Mouse (Mus musculus) limb, embryonic 12.5 days (tissue): ENCODE measurements around the gene Slc25a25. TPM values are rescaled to one million over a fixed set of nuclear protein-coding genes. Genes with fewer than 3 reads are reported as not detected.
"Not testable (repeated sequence)": the region's sequence is repeated elsewhere in the genome, so short reads cannot be mapped to it uniquely, and the experiment has no call there.

Source experiments
- ATAC-seq: fragments of 200-750 bp; cut with Nextera tagmentation; 2 replicates; pipeline ENCODE4 v1.8.0; 2017; ENCODE audit warnings: low read depth, moderate TSS enrichment; ENCODE audit not compliant: insufficient number of reproducible peaks, insufficient read depth, low FRiP score, low TSS enrichment
- H3K27ac ChIP-seq: fragments of 300-500 bp; sonication (generic); 2 replicates; pipeline ENCODE4 v1.5.1; 2016; ENCODE audit warnings: mild to moderate bottlenecking, moderate library complexity
- H3K27me3 ChIP-seq: fragments of 300-500 bp; sonication (generic); 2 replicates; pipeline ENCODE4 v1.6.1; 2016; ENCODE audit warnings: mild to moderate bottlenecking, moderate library complexity
- H3K36me3 ChIP-seq: fragments of 300-500 bp; sonication (generic); 2 replicates; pipeline ENCODE4 v1.6.1; 2016; ENCODE audit warnings: mild to moderate bottlenecking, moderate library complexity
- H3K4me1 ChIP-seq: fragments of 300-500 bp; sonication (generic); replicated peaks from 2 replicates; pipeline ENCODE4 v1.6.1; 2016
- H3K4me2 ChIP-seq: fragments of 300-500 bp; sonication (generic); 2 replicates; pipeline ENCODE4 v1.6.1; 2016; ENCODE audit warnings: mild to moderate bottlenecking, moderate library complexity
- H3K4me3 ChIP-seq: fragments of 300-500 bp; sonication (generic); replicated peaks from 2 replicates; pipeline ENCODE4 v1.5.1; 2016; ENCODE audit warnings: mild to moderate bottlenecking
- H3K9ac ChIP-seq: fragments of 300-500 bp; sonication (generic); replicated peaks from 2 replicates; pipeline ENCODE4 v1.6.1; 2016; ENCODE audit warnings: mild to moderate bottlenecking, moderate library complexity
- H3K9me3 ChIP-seq: fragments of 300-500 bp; sonication (generic); 2 replicates; pipeline ENCODE4 v1.6.1; 2016; ENCODE audit warnings: mild to moderate bottlenecking, moderate library complexity
- WGBS: fragments of 180-500 bp; shearing (Covaris S2); methylation state at CpG from one replicate; pipeline ENCODE4 v1.1.7; 2016; 5-methylcytosine and 5-hydroxymethylcytosine counted together
- polyA plus RNA-seq: library from polyadenylated mRNA; unstranded; fragments of >200 nt; fragmentation: Nextera tagmentation; extraction: Ambion mirVana; gene quantifications from 2 replicates; pipeline ENCODE4 v1.2.1, GENCODE M21; 2016

The Slc25a25 gene
- polyA plus RNA-seq, 1 experiment from 2014 or later: 28.3 TPM

DNA sequence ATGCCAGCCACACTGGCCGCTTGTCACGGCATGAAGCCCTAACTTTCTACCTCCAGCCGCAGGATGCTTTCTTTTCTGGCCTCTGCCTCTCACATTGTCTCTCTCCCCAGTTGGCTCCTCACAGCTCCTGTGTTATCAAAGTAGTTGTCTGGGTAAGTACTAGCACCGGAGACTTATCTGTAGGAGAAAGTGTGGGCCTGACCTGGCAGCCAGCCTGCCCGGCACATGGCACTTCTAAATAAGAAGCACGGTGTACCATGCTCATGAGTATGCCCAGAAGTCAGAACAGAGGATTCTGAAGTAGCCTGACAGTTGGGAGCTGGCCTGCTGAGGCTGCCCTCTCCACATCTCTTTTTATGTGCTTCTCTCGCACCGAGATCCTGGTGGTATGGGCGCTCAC is 34.9 kb upstream of the Slc25a25 start:
- Histone ChIP-seq H3K4me1 (peaks cover 7% of the 10 kb centered on the region; the same call in 1 of the 2 replicates), H3K27ac (no peak overlapping the region), H3K4me3 (no peak overlapping the region), H3K9ac (peak overlapping the region; percentile 34; the same call in 1 of the 2 replicates), H3K27me3 (no peaks in the 10 kb centered on the region), H3K4me2 (no peak overlapping the region), H3K9me3 (no peaks in the 10 kb centered on the region), H3K36me3 (no peaks in the 10 kb centered on the region)
- no peak for ATAC-seq
- WGBS: 93% methylated on average over 9 of the region's 9 CpGs

DNA sequence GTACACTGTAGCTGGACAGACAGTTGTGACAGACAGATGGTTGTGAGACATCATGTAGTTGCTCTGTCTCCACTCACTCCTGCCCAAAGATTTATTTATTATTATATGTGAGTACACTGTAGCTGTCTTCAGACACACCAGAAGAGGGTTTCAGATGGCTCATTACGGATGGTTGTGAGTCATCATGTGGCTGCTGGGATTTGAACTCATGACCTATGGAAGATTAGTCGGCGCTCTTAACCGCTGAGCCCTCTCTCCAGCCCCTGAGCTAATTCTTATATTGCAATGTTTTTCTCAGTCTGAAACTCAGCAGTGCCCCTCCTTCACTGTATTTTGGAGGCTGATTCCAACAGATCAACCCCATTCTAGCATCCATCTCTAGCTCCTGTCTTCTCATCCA is 34.5 kb upstream of the Slc25a25 start:
- ATAC-seq: no peak
- Histone ChIP-seq H3K4me2 (no peak overlapping the region), H3K9ac (no peak overlapping the region), H3K4me1 (peaks cover 7% of the 10 kb centered on the region; the same call in 1 of the 2 replicates), H3K27me3 (no peaks in the 10 kb centered on the region), H3K9me3 (no peaks in the 10 kb centered on the region), H3K27ac (no peak overlapping the region), H3K36me3 (no peaks in the 10 kb centered on the region), H3K4me3 (no peak overlapping the region)
- WGBS: 94% methylated on average over 4 of the region's 4 CpGs

- Histone ChIP-seq H3K27ac (no peak overlapping the region), H3K4me1 (peaks cover 7% of the 10 kb centered on the region; the same call in 1 of the 2 replicates), H3K36me3 (no peaks in the 10 kb centered on the region), H3K9ac (no peak overlapping the region), H3K4me3 (no peak overlapping the region), H3K27me3 (no peaks in the 10 kb centered on the region), H3K9me3 (no peaks in the 10 kb centered on the region), H3K4me2 (no peak overlapping the region)
- WGBS: 71% methylated on average over 6 of the region's 6 CpGs
- ATAC-seq: no peak
Measured at GRCm38 (mm10) chr2:32484933-32485332, 33.7 kb upstream of the Slc25a25 start.

GRCm38 (mm10) chr2:32483179-32483875 is 32.1 kb upstream of the Slc25a25 start:
- no peak for ATAC-seq
- H3K27me3 ChIP-seq: no peaks in the 10 kb centered on the region
- H3K4me2 ChIP-seq: no peak overlapping the region
- WGBS: 68% methylated on average over 9 of the region's 9 CpGs
- H3K4me1 ChIP-seq: peaks cover 7% of the 10 kb centered on the region; the same call in 1 of the 2 replicates
- H3K27ac ChIP-seq: peak overlapping the region; percentile 70
- H3K9me3 ChIP-seq: peaks cover 11% of the 10 kb centered on the region; the same call in 1 of the 2 replicates
- H3K9ac ChIP-seq: no peak overlapping the region
- no peaks in the 10 kb centered on the region for H3K36me3 ChIP-seq
- H3K4me3 ChIP-seq: no peak overlapping the region

DNA sequence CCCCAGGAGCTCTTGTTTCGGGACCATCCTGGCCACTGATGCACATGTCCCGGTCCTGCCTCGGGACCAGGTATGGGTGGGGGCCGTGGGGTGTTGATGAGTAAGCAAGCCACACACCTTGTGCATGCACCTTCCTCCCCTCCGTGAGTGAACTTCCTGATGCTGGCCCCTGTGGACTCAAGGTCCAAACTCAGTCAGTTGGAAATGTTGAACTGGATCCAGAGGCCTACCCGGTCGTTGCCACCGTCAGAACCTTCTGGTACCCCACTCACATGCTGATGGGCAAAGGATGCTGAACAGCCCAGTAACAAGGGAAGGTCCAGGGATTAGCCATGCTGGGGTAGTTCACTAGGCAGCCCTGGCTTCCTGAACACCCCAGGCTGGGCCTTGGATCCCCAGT is 31.1 kb upstream of the Slc25a25 start:
- Histone ChIP-seq H3K27ac (no peak overlapping the region), H3K9me3 (peaks cover 11% of the 10 kb centered on the region; the same call in 1 of the 2 replicates), H3K36me3 (no peaks in the 10 kb centered on the region), H3K27me3 (no peaks in the 10 kb centered on the region), H3K4me1 (peaks cover 7% of the 10 kb centered on the region; the same call in 1 of the 2 replicates), H3K4me2 (no peak overlapping the region), H3K9ac (no peak overlapping the region), H3K4me3 (no peak overlapping the region)
- 87% methylated on average over 8 of the region's 8 CpGs for WGBS
- no peak for ATAC-seq

GRCm38 (mm10) chr2:32475361-32475760 is 24.1 kb upstream of the Slc25a25 start:
- not testable (repeated sequence) for H3K27ac ChIP-seq, H3K27me3 ChIP-seq, H3K4me3 ChIP-seq, H3K36me3 ChIP-seq, H3K4me1 ChIP-seq, ATAC-seq, H3K4me2 ChIP-seq, H3K9ac ChIP-seq
- WGBS: 93% methylated on average over 5 of the region's 9 CpGs
- peaks cover 11% of the 10 kb centered on the region; the same call in 1 of the 2 replicates for H3K9me3 ChIP-seq

- Histone ChIP-seq H3K27me3 (no peaks in the 10 kb centered on the region), H3K9ac (no peak overlapping the region), H3K27ac (no peak overlapping the region), H3K4me2 (no peak overlapping the region), H3K4me3 (no peak overlapping the region), H3K9me3 (no peaks in the 10 kb centered on the region), H3K36me3 (no peaks in the 10 kb centered on the region), H3K4me1 (no peaks in the 10 kb centered on the region)
- 80% methylated on average over 6 of the region's 6 CpGs for WGBS
- ATAC-seq: no peak
Measured at GRCm38 (mm10) chr2:32471681-32472061, 20.4 kb upstream of the Slc25a25 start.

- Histone ChIP-seq H3K27me3 (no peaks in the 10 kb centered on the region), H3K4me2 (no peak overlapping the region), H3K4me3 (no peak overlapping the region), H3K27ac (no peak overlapping the region), H3K4me1 (no peaks in the 10 kb centered on the region), H3K36me3 (no peaks in the 10 kb centered on the region), H3K9me3 (no peaks in the 10 kb centered on the region), H3K9ac (no peak overlapping the region)
- no peak for ATAC-seq
- WGBS: 85% methylated on average over 6 of the region's 6 CpGs
Measured at GRCm38 (mm10) chr2:32471001-32471680, 19.9 kb upstream of the Slc25a25 start.

DNA sequence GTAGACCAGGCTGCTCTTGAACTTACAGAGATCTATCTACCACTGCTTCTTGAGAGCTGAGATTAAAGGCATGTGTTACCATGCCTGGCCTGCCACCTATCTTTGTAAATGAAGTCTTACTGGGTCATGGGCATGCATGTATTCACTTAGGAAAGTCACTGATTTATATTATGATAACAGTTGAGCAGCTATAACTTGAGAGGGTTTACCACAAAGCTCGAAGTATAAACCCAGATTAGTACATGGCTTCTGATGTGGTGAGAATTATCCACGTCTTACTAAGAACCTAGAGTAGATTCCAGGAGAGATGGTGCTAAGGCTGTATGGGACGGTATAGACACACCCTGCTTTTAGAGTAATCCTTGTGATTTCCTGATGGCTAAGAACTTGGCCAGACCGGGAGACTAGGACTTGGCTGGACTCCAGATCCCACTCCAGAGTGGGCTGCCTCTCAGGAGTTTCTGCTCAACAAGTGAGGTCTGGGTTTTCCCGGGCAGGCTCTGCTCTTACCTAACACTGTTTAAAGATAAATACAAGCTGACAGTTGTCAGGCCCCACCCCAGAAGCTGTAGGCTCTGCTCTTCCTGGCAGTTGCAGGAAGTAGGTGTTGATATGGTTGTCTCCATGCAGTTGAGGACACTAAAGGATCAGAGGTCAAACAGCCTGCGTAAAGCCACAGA is 13.1 kb upstream of the Slc25a25 start:
- no peaks in the 10 kb centered on the region for H3K27me3 ChIP-seq
- no peak overlapping the region for H3K9ac ChIP-seq
- H3K4me1 ChIP-seq: peaks cover 13% of the 10 kb centered on the region
- 66% methylated on average over 6 of the region's 6 CpGs for WGBS
- no peak for ATAC-seq
- H3K36me3 ChIP-seq: no peaks in the 10 kb centered on the region
- H3K27ac ChIP-seq: no peak overlapping the region
- H3K4me3 ChIP-seq: no peak overlapping the region
- H3K9me3 ChIP-seq: no peaks in the 10 kb centered on the region
- H3K4me2 ChIP-seq: no peak overlapping the region

DNA sequence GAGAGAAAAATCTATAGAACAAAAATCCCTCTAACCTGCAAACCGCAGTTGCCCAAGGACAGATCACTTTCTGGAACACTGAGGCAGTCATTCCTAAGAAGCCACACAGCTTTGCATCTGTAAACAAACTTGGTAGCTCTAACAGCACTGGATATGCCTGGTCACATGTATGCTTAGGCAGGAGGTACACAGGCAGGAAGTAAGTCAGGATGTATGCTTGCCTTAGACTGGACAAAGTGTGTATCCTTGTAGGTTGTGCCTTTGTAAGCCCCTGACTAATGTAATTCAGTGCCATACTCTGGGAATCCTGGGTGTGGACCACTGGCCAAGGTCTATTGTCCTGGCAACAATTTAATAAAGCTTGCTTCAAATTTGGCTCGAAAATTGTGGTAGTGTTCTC is 12.5 kb upstream of the Slc25a25 start:
- Histone ChIP-seq H3K27me3 (no peaks in the 10 kb centered on the region), H3K27ac (no peak overlapping the region), H3K9ac (no peak overlapping the region), H3K4me2 (no peak overlapping the region), H3K36me3 (no peaks in the 10 kb centered on the region), H3K4me1 (peaks cover 13% of the 10 kb centered on the region), H3K4me3 (no peak overlapping the region), H3K9me3 (no peaks in the 10 kb centered on the region)
- ATAC-seq: no peak
- 74% methylated on average over 2 of the region's 2 CpGs for WGBS

DNA sequence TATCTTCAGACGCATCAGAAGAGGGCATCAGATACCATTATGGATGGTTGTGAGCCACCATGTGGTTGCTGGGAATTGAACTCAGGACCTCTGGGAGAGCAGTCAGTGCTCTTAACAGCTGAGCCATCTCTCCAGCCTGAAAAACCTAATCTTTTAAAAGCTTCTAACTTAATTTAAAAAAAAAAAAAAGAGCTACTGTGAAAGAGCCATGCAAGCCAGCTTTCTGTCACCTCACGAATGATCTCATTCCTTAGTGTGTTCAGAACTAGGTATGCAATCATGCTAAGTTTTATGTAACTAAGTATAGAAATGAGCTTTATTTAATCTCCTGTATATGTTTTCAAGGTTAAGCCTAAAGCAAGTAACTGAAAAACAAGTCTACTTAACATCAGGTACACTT is 8.4 kb upstream of the Slc25a25 start:
- H3K36me3 ChIP-seq: peaks cover 18% of the 10 kb centered on the region; the same call in 1 of the 2 replicates
- H3K9me3 ChIP-seq: no peaks in the 10 kb centered on the region
- no peak overlapping the region for H3K4me3 ChIP-seq
- H3K4me2 ChIP-seq: no peak overlapping the region
- 93% methylated on average over 2 of the region's 2 CpGs for WGBS
- H3K27me3 ChIP-seq: no peaks in the 10 kb centered on the region
- no peak overlapping the region for H3K9ac ChIP-seq
- H3K27ac ChIP-seq: no peak overlapping the region
- H3K4me1 ChIP-seq: peaks cover 13% of the 10 kb centered on the region
- ATAC-seq: no peak
